In genomic region chr9:44502006-44502405, GRCm38 (mm10) we compare ENCODE assay signal across 8 mouse cellular contexts. TPM values are rescaled to one million over a fixed set of nuclear protein-coding genes. Genes with fewer than 3 reads are reported as not detected.
DNase-seq lines count a peak whose midpoint lies in the region; ATAC-seq and TF ChIP-seq lines count a peak whose summit lies in the region.

No protein-coding gene starts in this region.

- no peaks in the 10 kb centered on the region for H3K9me3 ChIP-seq in forebrain, embryonic 14.5 days (replicated peaks; ENCODE audit: control insufficient read depth, low read length)
- H3K9me3 ChIP-seq in hindbrain, embryonic 14.5 days (ENCODE audit: control insufficient read depth, low read length) = no peaks in the 10 kb centered on the region
- no peaks in the 10 kb centered on the region for H3K9me3 ChIP-seq in limb, embryonic 15.5 days
- H3K9me3 ChIP-seq in neural tube, embryonic 13.5 days = no peaks in the 10 kb centered on the region

- H3K4me1 ChIP-seq in forebrain, embryonic 14.5 days (ENCODE audit: control insufficient read depth, insufficient read depth, low read length) = peaks cover 39% of the 10 kb centered on the region
- peaks cover 45% of the 10 kb centered on the region for H3K4me1 ChIP-seq in hindbrain, embryonic 14.5 days (replicated peaks; ENCODE audit: control insufficient read depth, insufficient read depth, low read length)
- H3K4me1 ChIP-seq in limb, embryonic 15.5 days = peaks cover 72% of the 10 kb centered on the region
- H3K4me1 ChIP-seq in neural tube, embryonic 13.5 days (replicated peaks) = peaks cover 61% of the 10 kb centered on the region
- H3K4me1 ChIP-seq in thymus, adult 2 months (replicated peaks; ENCODE audit: control insufficient read depth, insufficient read depth, low read length) = peaks cover 22% of the 10 kb centered on the region

- WGBS in forebrain, embryonic 14.5 days = 1% methylated on average over 4 of the region's 4 CpGs
- 6% methylated on average over 4 of the region's 4 CpGs for WGBS in hindbrain, embryonic 14.5 days
- WGBS in limb, embryonic 15.5 days = 0% methylated on average over 4 of the region's 4 CpGs
- 3% methylated on average over 4 of the region's 4 CpGs for WGBS in neural tube, embryonic 13.5 days
- 4% methylated on average over 4 of the region's 4 CpGs for WGBS in thymus, adult 2 months

- ATAC-seq in forebrain, embryonic 14.5 days = no peak
- no peak for ATAC-seq in hindbrain, embryonic 14.5 days (ENCODE audit: low FRiP score)
- no peak for ATAC-seq in limb, embryonic 15.5 days (ENCODE audit: insufficient number of reproducible peaks, low FRiP score, low TSS enrichment, low read depth)
- ATAC-seq in neural tube, embryonic 13.5 days (ENCODE audit: low read depth) = no peak

- no peak overlapping the region for H3K4me3 ChIP-seq in forebrain, embryonic 14.5 days (ENCODE audit: low read depth, low read length)
- H3K4me3 ChIP-seq in hindbrain, embryonic 14.5 days (replicated peaks; ENCODE audit: low read length) = no peak overlapping the region
- peak overlapping the region; percentile 18 for H3K4me3 ChIP-seq in limb, embryonic 15.5 days
- H3K4me3 ChIP-seq in neural tube, embryonic 13.5 days = no peak overlapping the region
- no peak overlapping the region for H3K4me3 ChIP-seq in thymus, adult 2 months (ENCODE audit: control insufficient read depth, insufficient read depth, low read length)

- H3K4me2 ChIP-seq in forebrain, embryonic 14.5 days (ENCODE audit: low read length) = no peak overlapping the region
- no peak overlapping the region for H3K4me2 ChIP-seq in hindbrain, embryonic 14.5 days (replicated peaks)
- peak overlapping the region; percentile 81 for H3K4me2 ChIP-seq in limb, embryonic 15.5 days
- 0 out of 2 replicates have a peak overlapping the region, but pooled peaks have one; percentile 6 for H3K4me2 ChIP-seq in neural tube, embryonic 13.5 days

- H3K36me3 ChIP-seq in forebrain, embryonic 14.5 days (ENCODE audit: control insufficient read depth, insufficient read depth, low read length) = peaks cover 58% of the 10 kb centered on the region
- H3K36me3 ChIP-seq in hindbrain, embryonic 14.5 days (replicated peaks; ENCODE audit: control insufficient read depth, insufficient read depth) = peaks cover 37% of the 10 kb centered on the region
- H3K36me3 ChIP-seq in limb, embryonic 15.5 days = peaks cover 54% of the 10 kb centered on the region
- peaks cover 31% of the 10 kb centered on the region for H3K36me3 ChIP-seq in neural tube, embryonic 13.5 days
- H3K36me3 ChIP-seq in thymus, adult 2 months (ENCODE audit: control insufficient read depth, insufficient read depth, low read length) = no peaks in the 10 kb centered on the region; the same call in 1 of the 2 replicates

- DNase-seq in left cerebral cortex, adult 18-20 months (ENCODE audit: low spot score in 2 of 2) = peak; percentile 83 to 89
- no peak for DNase-seq in left cerebral cortex, adult 11 months (ENCODE audit: low spot score)
- DNase-seq in c-Kit-positive CD71-positive TER-119-negative erythroid progenitor cells, embryonic 14.5 days (ENCODE audit: low read depth) = peak; percentile 65
- peak; percentile 87 for DNase-seq in forebrain, embryonic 14.5 days (ENCODE audit: low spot score)
- DNase-seq in hindbrain, embryonic 14.5 days (ENCODE audit: low spot score) = peak; percentile 93
- DNase-seq in thymus, adult 2 months = peak; percentile 89

- H3K27ac ChIP-seq in forebrain, embryonic 14.5 days (ENCODE audit: low read depth, low read length) = peak overlapping the region; percentile 11; the same call in 1 of the 2 replicates
- no peak overlapping the region for H3K27ac ChIP-seq in hindbrain, embryonic 14.5 days
- peak overlapping the region; percentile 97; the same call in 1 of the 2 replicates for H3K27ac ChIP-seq in limb, embryonic 15.5 days
- H3K27ac ChIP-seq in neural tube, embryonic 13.5 days (replicated peaks) = 0 out of 2 replicates have a peak overlapping the region, but pooled peaks have one; percentile 14
- no peak overlapping the region for H3K27ac ChIP-seq in thymus, adult 2 months (ENCODE audit: control insufficient read depth, insufficient read depth, low read length)

- no peaks in the 10 kb centered on the region for H3K27me3 ChIP-seq in forebrain, embryonic 14.5 days (replicated peaks; ENCODE audit: control insufficient read depth, insufficient read depth, low read length)
- no peaks in the 10 kb centered on the region for H3K27me3 ChIP-seq in hindbrain, embryonic 14.5 days (ENCODE audit: control insufficient read depth, insufficient read depth, low read length)
- H3K27me3 ChIP-seq in limb, embryonic 15.5 days = no peaks in the 10 kb centered on the region
- no peaks in the 10 kb centered on the region for H3K27me3 ChIP-seq in neural tube, embryonic 13.5 days
- no peaks in the 10 kb centered on the region for H3K27me3 ChIP-seq in thymus, adult 2 months (ENCODE audit: control insufficient read depth, insufficient read depth, low read length)

- no peak for TF ChIP-seq CTCF in thymus, adult 2 months (IDR thresholded peaks at IDR 0.05; ENCODE audit: borderline replicate concordance, control insufficient read depth, extremely low read depth, insufficient read depth, low read length, poor library complexity)

- H3K9ac ChIP-seq in forebrain, embryonic 14.5 days (ENCODE audit: low read length) = no peak overlapping the region
- H3K9ac ChIP-seq in hindbrain, embryonic 14.5 days = no peak overlapping the region
- H3K9ac ChIP-seq in limb, embryonic 15.5 days = no peak overlapping the region
- peak overlapping the region; percentile 34; the same call in 1 of the 2 replicates for H3K9ac ChIP-seq in neural tube, embryonic 13.5 days

- TF ChIP-seq POLR2A in thymus, adult 2 months (IDR thresholded peaks at IDR 0.05; ENCODE audit: control insufficient read depth, extremely low read depth, insufficient read depth, low read length, poor library complexity) = no peak

RNA-seq across cellular contexts. Expression of gene Bcl9l, which starts 19.4 kb away (rescaled TPM):
- total RNA-seq in left cerebral cortex, adult 18-20 months (2021) = 10 to 100 TPM; 59.1 to 62.5 TPM
- 9.9 and 13.4 TPM in 2 replicates for polyA plus RNA-seq in forebrain, embryonic 14.5 days (2014; fragmentation: Nextera tagmentation; extraction: Ambion mirVana)
- 11.6 and 13.5 TPM in 2 replicates for polyA plus RNA-seq in hindbrain, embryonic 14.5 days (2014; fragmentation: Nextera tagmentation; extraction: Ambion mirVana)
- 16.8 and 18.5 TPM in 2 replicates for polyA plus RNA-seq in limb, embryonic 15.5 days (2015; fragmentation: Nextera tagmentation; extraction: Ambion mirVana)
- 9.4 and 9.6 TPM in 2 replicates for polyA plus RNA-seq in neural tube, embryonic 13.5 days (2015; fragmentation: Nextera tagmentation; extraction: Ambion mirVana)
- 38.7 and 50.4 TPM in 2 replicates for polyA plus RNA-seq in thymus, adult 2 months (2012; rRNA removed)

RNA-seq across cellular contexts. Expression of gene Upk2, which starts 47.2 kb away (rescaled TPM):
- not detected for total RNA-seq in left cerebral cortex, adult 18-20 months (2021)
- not detected in 2 replicates for polyA plus RNA-seq in forebrain, embryonic 14.5 days (2014; fragmentation: Nextera tagmentation; extraction: Ambion mirVana)
- polyA plus RNA-seq in hindbrain, embryonic 14.5 days (2014; fragmentation: Nextera tagmentation; extraction: Ambion mirVana) = not detected in 2 replicates
- polyA plus RNA-seq in limb, embryonic 15.5 days (2015; fragmentation: Nextera tagmentation; extraction: Ambion mirVana) = 0.37 and 0.45 TPM in 2 replicates
- not detected in 2 replicates for polyA plus RNA-seq in neural tube, embryonic 13.5 days (2015; fragmentation: Nextera tagmentation; extraction: Ambion mirVana)
- 1.4 and 1.6 TPM in 2 replicates for polyA plus RNA-seq in thymus, adult 2 months (2012; rRNA removed)

RNA-seq across cellular contexts. Expression of gene Cxcr5, which starts 59.7 kb away (rescaled TPM):
- not detected for total RNA-seq in left cerebral cortex, adult 18-20 months (2021)
- polyA plus RNA-seq in forebrain, embryonic 14.5 days (2014; fragmentation: Nextera tagmentation; extraction: Ambion mirVana) = 0.07 TPM in 1 of 2 replicates, not detected in the other
- polyA plus RNA-seq in hindbrain, embryonic 14.5 days (2014; fragmentation: Nextera tagmentation; extraction: Ambion mirVana) = not detected in 2 replicates
- 0.24 and 0.46 TPM in 2 replicates for polyA plus RNA-seq in limb, embryonic 15.5 days (2015; fragmentation: Nextera tagmentation; extraction: Ambion mirVana)
- not detected in 2 replicates for polyA plus RNA-seq in neural tube, embryonic 13.5 days (2015; fragmentation: Nextera tagmentation; extraction: Ambion mirVana)
- 7.7 and 9.9 TPM in 2 replicates for polyA plus RNA-seq in thymus, adult 2 months (2012; rRNA removed)

Comparison
In these comparisons a context has a peak if more than half of its experiments do, and no peak if none do; other contexts are left out.
1. H3K27ac ChIP-seq: peak in forebrain, embryonic 14.5 days (single experiment), limb, embryonic 15.5 days (single experiment) and neural tube, embryonic 13.5 days (single experiment); none in hindbrain, embryonic 14.5 days (single experiment) and thymus, adult 2 months (single experiment).
2. H3K4me2 ChIP-seq: peak in limb, embryonic 15.5 days (single experiment) and neural tube, embryonic 13.5 days (single experiment); none in forebrain, embryonic 14.5 days (single experiment) and hindbrain, embryonic 14.5 days (single experiment).